Mouse (Mus musculus) kidney, adult 2 months (tissue): ENCODE data around the gene Gsn. TPM values are rescaled to one million over a fixed set of nuclear protein-coding genes. Genes with fewer than 3 reads are reported as not detected.

Experiments
- DNase-seq: peaks from one replicate; pipeline ENCODE4 v3.0.0; 2021
- H3K27ac ChIP-seq: fragments of 200-500 bp; 2 replicates; pipeline ENCODE4 v1.5.1; 2012; ENCODE audit warnings: low read depth, low read length, control low read depth, inconsistent platforms; ENCODE audit not compliant: insufficient read depth
- H3K27me3 ChIP-seq: fragments of 200-500 bp; replicated peaks from 2 replicates; pipeline ENCODE4 v1.6.1; 2012; ENCODE audit warnings: mild to moderate bottlenecking, moderate library complexity, low read length, inconsistent platforms; ENCODE audit not compliant: control insufficient read depth, insufficient read depth
- H3K36me3 ChIP-seq: fragments of 200-500 bp; 2 replicates; pipeline ENCODE4 v1.6.1; 2012; ENCODE audit warnings: mild to moderate bottlenecking, moderate library complexity, low read length, inconsistent platforms; ENCODE audit not compliant: control insufficient read depth, insufficient read depth
- H3K4me1 ChIP-seq: fragments of 200-500 bp; 2 replicates; pipeline ENCODE4 v1.6.1; 2011; ENCODE audit warnings: low read length; ENCODE audit not compliant: control insufficient read depth, insufficient read depth
- H3K4me3 ChIP-seq: fragments of 200-500 bp; 2 replicates; pipeline ENCODE4 v1.5.1; 2011; ENCODE audit warnings: mild to moderate bottlenecking, low read depth, low read length, control low read depth; ENCODE audit not compliant: insufficient read depth
- CTCF ChIP-seq: fragments of 200-500 bp; conservative IDR thresholded peaks from 2 replicates; pipeline ENCODE4 v1.5.1; 2011; ENCODE audit warnings: low read depth, mild to moderate bottlenecking, control low read depth, low read length, moderate library complexity, mixed read lengths; ENCODE audit not compliant: insufficient read depth, insufficient read length
- POLR2A ChIP-seq: fragments of 200-500 bp; IDR thresholded peaks from one replicate; pipeline ENCODE4 v1.6.1; 2011; ENCODE audit warnings: low read depth, low read length, control low read depth
- WGBS: fragments of 180-500 bp; shearing (Covaris S2); methylation state at CpG from one replicate; pipeline ENCODE4 v1.1.7; 2018; 5-methylcytosine and 5-hydroxymethylcytosine counted together
- polyA plus RNA-seq: library from polyadenylated mRNA; depleted of rRNA; stranded (reverse); fragments of >200 nt; gene quantifications from 2 replicates; pipeline ENCODE4 v1.2.3, GENCODE M21; 2012

Gene Gsn
- polyA plus RNA-seq, 1 experiment = 269 TPM

DNA sequence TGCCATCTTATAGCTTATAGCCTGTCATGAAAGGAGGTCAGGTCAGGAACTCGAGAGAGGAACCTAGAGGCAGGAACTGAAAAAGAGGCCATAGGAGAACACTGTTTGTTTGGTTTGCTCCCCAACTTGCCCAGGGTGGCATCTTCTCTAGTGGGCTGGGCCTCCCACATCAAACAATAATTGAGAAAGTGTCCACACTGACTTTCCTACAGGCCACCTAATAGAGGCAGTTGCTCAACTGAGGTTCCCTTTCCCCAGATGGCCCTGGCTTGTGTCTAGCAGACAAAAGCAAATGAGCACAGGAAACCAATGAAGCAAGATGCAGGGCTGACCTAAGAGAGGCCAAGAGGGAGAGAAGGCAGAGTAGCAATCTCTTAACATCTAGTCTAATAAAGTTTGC, 52.0 kb downstream of the Gsn start:
- DNase-seq = no peak
- no peaks in the 10 kb centered on the region for H3K4me1 ChIP-seq
- no peaks in the 10 kb centered on the region for H3K36me3 ChIP-seq
- TF ChIP-seq POLR2A (no peak), CTCF (no peak)
- no peak overlapping the region for H3K27ac ChIP-seq
- H3K27me3 ChIP-seq = no peaks in the 10 kb centered on the region
- H3K4me3 ChIP-seq = no peak overlapping the region
- 44% methylated on average over 1 of the region's 1 CpGs for WGBS

DNA sequence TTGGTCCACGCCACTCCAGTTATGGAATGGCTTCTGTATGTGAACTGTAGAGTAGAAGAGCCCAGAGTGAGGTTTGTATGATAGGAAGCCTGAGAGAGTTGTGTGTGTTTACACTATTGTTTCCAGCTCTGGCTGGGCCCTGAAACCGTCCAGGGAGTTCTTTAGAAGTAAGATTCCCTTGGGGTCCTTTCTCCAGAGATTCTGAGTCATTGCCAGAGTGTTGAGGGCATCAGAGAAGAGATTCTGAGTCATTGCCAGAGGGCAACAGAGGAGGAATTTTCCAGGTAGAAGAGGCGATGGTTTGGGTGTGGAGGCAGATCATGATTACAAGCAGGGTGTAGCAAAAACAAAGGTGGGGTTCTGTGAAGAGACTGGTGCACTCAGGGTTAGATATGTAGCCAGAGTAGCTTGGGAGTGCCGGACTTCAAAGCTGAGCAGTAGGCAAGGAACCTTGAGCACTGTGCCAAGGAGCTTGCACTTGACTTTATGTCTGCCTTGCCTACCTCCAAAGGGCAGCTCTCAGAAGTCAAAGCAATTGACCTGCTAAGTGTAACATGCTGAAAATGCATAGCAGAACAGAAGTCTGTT, 53.8 kb downstream of the Gsn start:
- DNase-seq = no peak

DNA sequence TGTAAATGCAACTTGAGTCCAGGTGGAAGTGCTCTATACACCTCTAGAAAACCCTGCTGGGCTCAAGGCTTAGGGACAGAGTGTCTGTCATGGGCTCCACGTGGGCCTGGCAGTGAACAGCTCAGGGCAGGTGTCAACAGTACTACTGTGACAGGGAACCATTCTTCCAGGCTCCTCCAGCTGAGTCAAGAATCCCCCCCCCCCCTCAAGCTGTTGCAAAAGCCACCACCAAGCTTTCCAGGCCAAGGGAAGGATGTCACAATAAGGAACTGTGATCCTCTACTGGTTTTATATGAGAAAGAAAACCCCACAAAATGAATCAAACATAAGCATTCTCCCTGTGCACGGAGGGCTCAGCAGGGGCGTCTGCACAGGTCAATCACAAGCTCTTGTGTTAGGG, 58.1 kb downstream of the Gsn start:
- no peak overlapping the region for H3K27ac ChIP-seq
- H3K36me3 ChIP-seq = no peaks in the 10 kb centered on the region
- TF ChIP-seq CTCF (no peak), POLR2A (no peak)
- no peak overlapping the region for H3K4me3 ChIP-seq
- no peak for DNase-seq
- 62% methylated on average over 3 of the region's 3 CpGs for WGBS
- H3K27me3 ChIP-seq = no peaks in the 10 kb centered on the region
- no peaks in the 10 kb centered on the region for H3K4me1 ChIP-seq

More for the DNA sequence above, 53.8 kb downstream of the Gsn start:
- Histone ChIP-seq H3K4me3 (no peak overlapping the region), H3K27me3 (no peaks in the 10 kb centered on the region), H3K36me3 (no peaks in the 10 kb centered on the region), H3K27ac (no peak overlapping the region), H3K4me1 (no peaks in the 10 kb centered on the region)
- WGBS = 94% methylated on average over 4 of the region's 4 CpGs
- TF ChIP-seq POLR2A = no peak
- no peak for TF ChIP-seq CTCF

- Histone ChIP-seq H3K27me3 (no peaks in the 10 kb centered on the region), H3K4me3 (no peak overlapping the region), H3K36me3 (no peaks in the 10 kb centered on the region), H3K27ac (no peak overlapping the region), H3K4me1 (no peaks in the 10 kb centered on the region)
- WGBS = 90% methylated on average over 4 of the region's 4 CpGs
- TF ChIP-seq CTCF (no peak), POLR2A (no peak)
- no peak for DNase-seq
Measured at GRCm38 (mm10) chr2:35317604-35318003, 61.4 kb downstream of the Gsn start.

DNA sequence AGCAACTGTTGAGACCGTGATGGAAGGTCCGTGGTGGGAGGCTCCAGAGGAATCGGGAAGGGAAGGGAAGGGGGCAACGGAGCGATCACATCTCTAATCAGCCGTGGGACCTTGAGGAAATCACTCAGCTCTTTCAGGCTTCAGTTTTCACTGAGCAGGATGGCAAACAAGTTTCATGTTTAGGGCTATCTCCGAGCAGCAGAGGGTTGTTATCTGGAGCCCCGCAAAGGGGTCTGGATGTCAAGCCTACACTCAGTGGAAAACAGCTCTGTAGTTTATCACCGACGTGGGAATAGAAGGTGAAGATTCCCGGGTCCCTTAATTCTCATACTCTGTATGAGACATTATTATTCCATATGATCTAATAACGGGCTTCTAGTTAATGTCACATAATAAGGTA, 62.2 kb downstream of the Gsn start:
- no peak for DNase-seq
- 70% methylated on average over 12 of the region's 12 CpGs for WGBS
- Histone ChIP-seq H3K27me3 (no peaks in the 10 kb centered on the region), H3K4me1 (no peaks in the 10 kb centered on the region), H3K4me3 (no peak overlapping the region), H3K27ac (no peak overlapping the region), H3K36me3 (no peaks in the 10 kb centered on the region)
- TF ChIP-seq CTCF (no peak), POLR2A (no peak)

DNA sequence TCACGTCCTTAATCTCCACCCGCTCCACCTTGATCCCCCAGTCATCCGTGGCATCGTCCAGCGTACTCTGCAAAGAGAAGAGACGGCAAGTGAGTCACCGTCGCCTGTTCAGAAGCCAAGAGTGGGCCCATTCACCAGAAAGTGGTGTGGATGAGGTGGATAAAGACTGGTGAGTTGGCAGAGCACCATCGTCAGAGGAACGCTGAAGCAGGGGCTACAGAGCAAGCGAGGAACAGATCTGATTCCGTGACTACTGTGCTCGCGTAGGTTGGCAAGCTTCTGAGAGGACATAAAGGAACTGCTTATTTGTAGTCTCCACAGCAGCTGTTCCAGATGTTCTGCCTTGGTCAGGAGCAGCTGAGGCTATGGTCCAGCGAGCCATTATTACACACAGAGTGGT, 64.2 kb downstream of the Gsn start:
- Histone ChIP-seq H3K27me3 (no peaks in the 10 kb centered on the region), H3K27ac (no peak overlapping the region), H3K36me3 (no peaks in the 10 kb centered on the region), H3K4me3 (no peak overlapping the region), H3K4me1 (no peaks in the 10 kb centered on the region)
- no peak for TF ChIP-seq POLR2A
- TF ChIP-seq CTCF = no peak
- DNase-seq = no peak
- 93% methylated on average over 15 of the region's 15 CpGs for WGBS

DNA sequence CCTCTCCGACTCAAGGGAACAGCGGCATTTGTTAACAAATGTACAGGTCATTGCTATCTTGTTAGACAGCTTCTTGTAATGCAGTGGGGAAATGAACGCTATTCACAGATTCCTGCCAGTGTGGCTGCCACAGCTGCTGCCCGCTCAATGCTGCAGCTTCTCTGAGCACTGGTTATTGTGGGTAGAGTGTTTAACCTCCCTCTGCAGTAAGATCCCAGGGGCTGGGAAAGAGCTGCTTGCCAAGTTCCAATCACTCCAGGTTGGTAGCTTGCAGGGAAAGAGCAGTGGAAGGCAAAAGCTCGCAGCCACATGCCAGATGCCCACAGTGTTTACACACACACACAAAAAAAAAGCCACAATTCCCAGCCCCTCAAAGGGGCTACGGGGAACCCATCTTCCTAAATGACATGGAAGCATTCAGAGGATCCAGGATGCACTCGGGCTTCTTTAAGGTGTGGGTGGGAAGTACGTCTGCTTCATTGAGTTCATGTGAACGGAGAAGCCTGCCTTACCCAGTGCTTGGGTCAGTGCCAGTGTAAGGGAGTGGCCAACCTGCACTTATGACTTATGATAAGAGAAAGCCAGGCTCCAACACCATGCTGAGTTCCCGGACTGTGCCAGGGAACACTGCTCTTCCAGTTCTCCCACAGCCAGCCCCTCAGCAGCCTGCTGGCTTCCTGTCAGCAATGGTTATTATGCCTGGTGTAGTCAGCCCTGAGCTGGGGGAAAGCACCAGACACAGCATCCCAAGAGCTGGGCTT, 66.4 kb downstream of the Gsn start:
- no peak for TF ChIP-seq POLR2A
- no peak for TF ChIP-seq CTCF
- WGBS = 68% methylated on average over 10 of the region's 10 CpGs
- Histone ChIP-seq H3K27me3 (no peaks in the 10 kb centered on the region), H3K4me1 (no peaks in the 10 kb centered on the region), H3K4me3 (no peak overlapping the region), H3K27ac (no peak overlapping the region), H3K36me3 (no peaks in the 10 kb centered on the region)
- DNase-seq = peak; percentile 16

GRCm38 (mm10) chr2:35325930-35326329, 69.8 kb downstream of the Gsn start:
- WGBS = 76% methylated on average over 10 of the region's 10 CpGs
- Histone ChIP-seq H3K4me1 (no peaks in the 10 kb centered on the region), H3K27me3 (no peaks in the 10 kb centered on the region), H3K4me3 (no peak overlapping the region), H3K27ac (no peak overlapping the region), H3K36me3 (no peaks in the 10 kb centered on the region)
- DNase-seq = no peak
- TF ChIP-seq POLR2A (no peak), CTCF (no peak)
